Mouse (Mus musculus): Measurements from ENCODE around the gene Vwa7.
A peak's percentile ranks its signal among the peaks of the same experiment; 100 is the strongest.
"Not testable (repeated sequence)": the region's sequence is repeated elsewhere in the genome, so short reads cannot be mapped to it uniquely, and the experiment has no call there.

Vwa7 gene

GRCm38 (mm10) chr17:35000717-35001451 is 15.5 kb upstream of the Vwa7 start, which contains the start of gene Vars:
Vars (plus strand) TSS chr17:35000987.
- DNase-seq = peak; percentile 90 to 94

GRCm38 (mm10) chr17:35001452-35002152 is 14.8 kb upstream of the Vwa7 start:
- DNase-seq = peak; percentile 48 to 64

- DNase-seq = peak in 1 of 2 experiments; percentile 25
Observed at GRCm38 (mm10) chr17:35002153-35002865, 14.1 kb upstream of the Vwa7 start.

GRCm38 (mm10) chr17:35003022-35003838 is 13.1 kb upstream of the Vwa7 start:
- no peak for DNase-seq

DNA sequence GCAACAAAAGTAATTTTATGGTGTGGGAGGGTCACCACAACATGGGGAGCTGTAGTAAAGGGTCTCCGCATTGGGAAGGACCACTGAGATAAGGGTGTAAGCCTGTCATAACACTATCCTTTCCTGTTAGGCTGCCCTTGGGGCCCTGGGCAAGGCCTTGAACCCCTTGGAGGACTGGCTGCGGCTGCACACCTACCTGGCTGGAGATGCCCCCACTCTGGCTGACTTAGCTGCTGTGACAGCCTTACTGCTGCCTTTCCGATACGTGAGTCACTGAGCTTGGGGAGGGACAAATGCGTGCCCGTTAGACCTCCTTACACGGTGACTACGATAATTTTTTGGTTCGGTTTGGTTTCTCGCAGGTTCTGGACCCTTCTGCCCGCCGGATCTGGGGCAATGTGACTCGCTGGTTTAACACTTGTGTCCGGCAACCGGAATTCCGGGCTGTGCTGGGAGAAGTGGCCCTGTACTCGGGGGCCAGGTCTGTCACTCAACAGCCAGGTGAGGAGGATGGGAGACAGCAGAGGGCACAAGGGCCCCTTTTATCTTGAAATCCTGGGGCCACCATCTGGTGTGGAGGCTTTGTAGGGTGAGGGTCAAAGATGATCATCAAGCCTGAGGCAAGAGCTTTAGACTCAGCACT is 12.2 kb upstream of the Vwa7 start:
- DNase-seq = no peak

- DNase-seq = no peak
Observed at GRCm38 (mm10) chr17:35005158-35005557, 11.2 kb upstream of the Vwa7 start.

DNA sequence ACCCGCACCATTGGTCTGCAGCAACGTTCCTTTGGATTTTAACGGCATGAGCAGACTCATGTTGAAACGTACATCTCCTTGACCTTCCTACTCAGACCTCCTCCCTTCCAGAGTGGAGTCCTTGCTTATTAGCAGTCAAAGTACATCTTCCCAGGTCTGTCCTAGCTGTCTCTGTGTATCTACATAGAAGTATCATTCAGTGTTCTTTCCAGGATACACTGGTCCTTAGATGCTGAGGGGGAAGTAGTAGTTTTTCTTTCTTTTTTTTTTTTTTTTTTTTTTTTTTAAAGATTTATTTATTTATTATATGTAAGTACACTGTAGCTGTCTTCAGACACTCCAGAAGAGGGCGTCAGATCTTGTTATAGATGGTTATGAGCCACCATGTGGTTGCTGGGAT is 10.5 kb upstream of the Vwa7 start:
- not testable (repeated sequence) for DNase-seq

DNA sequence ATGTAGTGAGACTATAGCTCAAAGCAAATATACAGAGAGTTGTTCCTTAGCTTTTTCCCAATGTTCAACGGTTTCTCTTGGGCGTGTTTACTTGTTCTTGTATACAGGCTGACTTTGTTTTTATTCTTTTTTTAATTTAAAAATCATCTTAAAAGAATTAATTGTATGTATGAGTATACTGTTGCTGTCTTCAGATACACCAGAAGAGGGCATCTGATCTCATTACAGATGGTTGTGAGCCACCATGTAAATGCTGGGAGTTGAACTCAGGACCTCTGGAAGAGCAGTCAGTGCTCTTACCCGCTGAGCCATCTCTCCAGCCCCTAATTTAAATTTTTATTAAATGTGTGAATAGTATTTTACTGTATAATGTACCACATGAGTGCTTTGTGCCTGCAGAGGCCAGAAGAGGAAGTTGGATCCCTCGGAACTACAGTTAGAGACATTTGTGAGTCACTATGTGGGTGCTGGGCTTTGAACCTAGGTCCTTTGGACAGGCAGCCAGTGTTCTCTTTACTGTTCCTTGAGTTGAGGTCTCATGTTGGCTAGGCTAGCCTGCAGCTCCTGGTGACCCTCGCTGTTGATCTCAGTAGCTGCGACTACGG is 8.9 kb upstream of the Vwa7 start:
- no peak for DNase-seq

DNA sequence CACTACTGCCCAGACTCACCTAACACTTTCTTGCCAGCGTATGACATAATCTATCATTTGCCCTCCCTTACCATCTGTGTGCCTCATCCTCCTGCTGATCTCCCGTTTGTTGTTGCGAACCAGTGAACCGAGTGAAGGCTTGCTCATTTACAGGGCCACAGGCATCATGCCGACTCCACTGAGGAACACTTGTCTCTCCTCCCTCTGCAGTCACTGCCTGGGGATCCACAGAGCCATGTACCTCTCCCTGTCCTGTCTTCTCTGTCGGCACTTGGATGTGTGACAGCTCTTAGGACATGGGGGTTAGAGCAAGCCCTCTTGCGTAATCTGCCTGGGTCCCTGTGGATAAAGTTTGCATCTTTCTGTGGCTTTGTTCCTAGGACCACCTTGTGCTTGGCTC is 6.8 kb upstream of the Vwa7 start:
- DNase-seq = no peak

DNA sequence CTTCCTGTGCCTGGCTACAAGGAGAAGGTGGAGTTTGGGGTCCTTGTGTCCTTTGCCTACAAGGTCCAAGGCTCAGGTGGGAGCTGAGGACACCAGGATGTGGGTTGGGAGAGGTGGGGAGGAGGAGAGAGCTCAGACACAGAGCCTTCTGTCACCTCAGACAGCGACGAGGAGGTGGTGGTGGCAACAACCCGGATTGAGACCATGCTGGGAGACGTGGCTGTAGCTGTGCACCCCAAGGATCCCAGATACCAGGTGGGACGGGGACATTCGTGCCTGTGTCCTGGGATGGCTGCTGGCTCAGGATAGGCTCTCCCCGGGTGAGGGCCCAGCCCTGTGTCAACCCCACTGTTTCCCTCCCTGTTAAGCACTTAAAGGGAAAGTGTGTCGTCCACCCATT is 4.9 kb upstream of the Vwa7 start:
- no peak for DNase-seq

DNA sequence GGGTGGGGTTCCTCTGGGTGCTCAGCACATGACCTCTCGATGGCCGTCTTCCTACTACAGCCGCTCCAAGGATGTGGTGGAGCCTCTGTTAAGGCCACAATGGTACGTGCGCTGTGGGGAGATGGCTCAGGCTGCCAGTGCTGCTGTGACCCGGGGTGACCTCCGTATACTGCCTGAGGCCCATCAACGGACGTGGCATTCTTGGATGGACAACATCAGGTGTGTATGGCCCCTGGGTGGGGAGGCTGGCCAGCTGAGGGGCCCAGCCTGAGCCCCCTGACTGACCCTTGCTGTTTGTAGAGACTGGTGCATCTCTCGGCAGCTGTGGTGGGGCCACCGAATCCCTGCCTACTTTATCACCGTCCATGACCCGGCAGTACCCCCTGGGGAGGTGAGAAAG is 3.9 kb upstream of the Vwa7 start:
- DNase-seq = no peak

DNA sequence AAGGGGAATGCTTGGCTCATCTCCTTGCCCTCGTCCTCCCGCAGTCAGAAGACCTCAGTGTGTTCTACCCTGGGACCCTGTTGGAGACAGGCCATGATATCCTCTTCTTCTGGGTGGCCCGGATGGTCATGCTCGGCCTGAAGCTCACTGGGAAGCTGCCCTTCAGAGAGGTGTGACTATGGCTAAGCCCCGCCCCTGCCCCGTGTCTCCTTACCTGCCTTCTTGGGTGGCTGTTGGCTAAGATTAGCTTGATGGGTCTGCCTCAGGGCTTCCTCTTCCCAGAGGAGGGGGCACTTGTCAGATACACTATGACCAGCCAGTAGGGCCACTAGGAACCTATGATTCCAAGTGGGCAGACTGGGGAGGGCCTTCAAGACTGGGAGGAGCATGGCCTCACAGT is 3.2 kb upstream of the Vwa7 start:
- no peak for DNase-seq

DNA sequence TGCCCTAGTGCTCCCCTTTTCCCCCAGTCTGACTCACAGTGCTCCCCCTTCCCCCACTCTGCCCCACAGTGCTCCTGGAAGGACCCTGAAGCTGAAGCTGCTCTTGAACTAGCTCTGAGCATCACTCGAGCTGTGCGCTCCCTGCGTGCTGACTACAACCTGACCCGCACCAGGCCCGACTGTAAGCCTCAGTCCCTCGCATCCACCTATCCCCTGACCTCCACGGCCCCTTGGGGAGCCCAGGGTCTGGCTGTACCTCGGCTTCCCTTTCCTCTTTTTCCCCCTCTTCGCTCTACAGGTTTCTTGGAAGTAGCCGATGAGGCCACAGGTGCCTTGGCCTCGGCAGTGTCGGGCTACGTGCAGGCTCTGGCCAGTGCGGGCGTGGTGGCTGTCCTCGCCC is 1.1 kb upstream of the Vwa7 start:
- no peak for DNase-seq

- DNase-seq = no peak
Observed at GRCm38 (mm10) chr17:35016791-35017705, 669 bp downstream of the Vwa7 start.

DNA sequence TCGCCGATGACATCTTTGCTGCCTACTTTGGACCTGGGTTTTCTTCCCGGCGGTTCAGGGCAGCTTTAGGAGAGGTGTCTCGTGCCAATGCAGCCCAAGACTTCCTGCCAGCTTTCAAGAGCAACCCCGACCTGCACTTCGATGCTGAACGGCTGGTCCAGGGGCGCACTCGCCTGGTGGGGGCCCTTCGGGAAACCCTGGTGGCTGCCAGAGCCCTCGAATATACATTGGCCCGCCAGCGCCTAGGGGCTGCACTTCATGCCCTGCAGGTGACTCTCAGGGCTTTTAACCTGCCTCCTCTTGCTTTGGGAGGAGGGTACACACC is 1.3 kb downstream of the Vwa7 start:
- no peak for DNase-seq

- DNase-seq = no peak
Observed at GRCm38 (mm10) chr17:35018171-35018570, 1.8 kb downstream of the Vwa7 start.

GRCm38 (mm10) chr17:35019894-35020293 is 3.5 kb downstream of the Vwa7 start:
- DNase-seq = no peak

DNA sequence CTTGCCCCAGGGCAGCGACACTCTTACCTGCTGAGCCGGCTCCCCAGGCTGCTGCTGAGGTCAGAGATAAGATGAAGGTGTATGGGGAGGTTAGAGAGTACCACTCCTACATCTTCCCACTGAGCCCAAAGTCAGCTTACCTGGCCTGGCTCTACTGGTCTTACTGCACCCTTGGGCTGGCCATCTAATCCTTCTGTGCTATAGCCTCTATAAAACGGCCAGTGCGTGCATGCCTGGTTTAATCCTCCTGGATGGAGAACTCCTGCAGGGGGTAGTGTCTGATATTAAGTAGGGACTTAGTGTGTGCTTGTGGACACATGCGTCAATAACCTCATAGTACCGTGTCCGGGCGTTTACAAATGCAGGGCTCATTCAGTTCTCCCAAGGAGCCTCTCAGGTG is 4.2 kb downstream of the Vwa7 start:
- no peak for DNase-seq

- DNase-seq = peak; percentile 94 to 95
Observed at GRCm38 (mm10) chr17:35021163-35021808, 4.9 kb downstream of the Vwa7 start.

GRCm38 (mm10) chr17:35021842-35022477 is 5.6 kb downstream of the Vwa7 start:
- DNase-seq = peak in 1 of 2 experiments; percentile 39

Data from kidney, postnatal 4 days (tissue).